Mouse (Mus musculus): ENCODE measurements around the gene Scml2. TPM values are rescaled to one million over a fixed set of nuclear protein-coding genes. Genes with fewer than 3 reads are reported as not detected.

The Scml2 gene
- polyA plus RNA-seq (2014; fragmentation: Illumina TruSeq; extraction: RNeasy Lipid Tissue Mini Kit (QIAGEN cat#74804); ENCODE audit: low replicate concordance): 1.5 TPM

GRCm38 (mm10) chrX:161116893-161117292 is at the start of gene Scml2:
Gene Scml2, plus strand, starts transcription at chrX:161117193.

DNA sequence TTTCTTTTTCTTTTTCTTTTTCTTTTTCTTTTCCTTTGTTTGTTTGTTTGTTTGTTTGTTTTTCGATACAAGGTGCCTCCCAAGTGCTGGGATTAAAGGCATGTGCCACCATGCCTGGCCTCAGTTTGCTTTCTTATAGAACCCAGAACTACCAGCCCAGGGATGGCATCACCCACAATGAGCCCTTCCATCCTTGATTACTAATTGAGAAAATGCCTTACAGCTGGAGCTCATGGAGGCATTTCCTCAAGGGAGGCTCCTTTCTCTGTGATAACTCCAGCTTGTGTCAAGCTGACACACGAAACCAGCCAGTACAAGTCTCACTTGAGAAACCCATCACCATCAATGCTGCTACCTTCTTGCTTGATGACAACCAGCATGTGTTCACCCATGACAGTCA is 170.2 kb downstream of the Scml2 start, which contains the start of gene Gm15262:
Gene Gm15262, plus strand, starts transcription at position 301 of the 400 bp plus-strand sequence.

Other genes with a start within 250 kb of the Scml2 start
- not detected for gene Gja6, start 210.1 kb upstream of the Scml2 start, polyA plus RNA-seq (2014; fragmentation: Illumina TruSeq; extraction: RNeasy Lipid Tissue Mini Kit (QIAGEN cat#74804); ENCODE audit: low replicate concordance)
- 2.5 TPM for gene Cdkl5, start 122.5 kb upstream of the Scml2 start, polyA plus RNA-seq (2014; fragmentation: Illumina TruSeq; extraction: RNeasy Lipid Tissue Mini Kit (QIAGEN cat#74804); ENCODE audit: low replicate concordance)
- not detected for gene Gm15262, start 170.3 kb downstream of the Scml2 start, polyA plus RNA-seq (2014; fragmentation: Illumina TruSeq; extraction: RNeasy Lipid Tissue Mini Kit (QIAGEN cat#74804); ENCODE audit: low replicate concordance)